Mouse (Mus musculus): ENCODE data around the gene Kcnk4. TPM values are rescaled to one million over a fixed set of nuclear protein-coding genes. Genes with fewer than 3 reads are reported as not detected.

Gene Kcnk4
- polyA plus RNA-seq, 1 experiment from 2014 or later: 0.85 TPM

DNA sequence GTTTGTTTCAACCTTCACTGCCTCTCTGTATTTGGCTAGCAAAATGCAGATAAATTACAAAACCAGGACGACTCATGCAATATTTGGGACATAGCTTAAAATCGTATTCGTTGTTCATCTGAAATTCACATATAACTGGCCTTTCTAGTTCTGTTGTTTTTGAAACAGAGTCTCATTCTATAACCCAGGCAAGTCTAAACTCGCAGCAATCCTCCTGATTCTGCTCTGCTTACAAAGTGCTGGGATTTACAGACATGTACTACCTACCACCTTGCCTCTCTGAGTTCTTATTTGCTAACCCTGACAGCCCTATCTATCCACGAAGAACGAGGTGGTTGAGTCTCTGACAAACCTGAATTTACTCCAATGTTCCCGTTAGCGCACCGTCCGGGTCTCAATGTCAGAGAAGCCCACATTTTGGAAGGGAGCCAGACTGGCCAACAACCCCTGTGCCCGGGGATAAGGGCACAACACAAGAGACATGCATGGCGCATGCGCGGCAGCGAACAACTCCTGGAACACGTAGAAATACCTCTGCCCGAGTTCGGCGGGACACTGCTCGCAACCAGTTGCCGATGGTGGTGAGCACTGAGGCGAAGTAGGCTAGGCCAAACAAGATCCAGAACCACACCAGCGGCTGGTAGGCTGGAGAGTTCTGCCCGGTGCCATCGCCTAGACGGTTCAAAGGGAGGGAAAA is 7.6 kb downstream of the Kcnk4 start:
- ATAC-seq (ENCODE audit: low FRiP score, low read depth): no peak
- Histone ChIP-seq H3K4me2 (replicated peaks) (peak overlapping the region; percentile 54), H3K9ac (peak overlapping the region; percentile 45; the same call in 1 of the 2 replicates), H3K9me3 (no peaks in the 10 kb centered on the region), H3K4me3 (peak overlapping the region; percentile 31), H3K4me1 (peaks cover 31% of the 10 kb centered on the region), H3K27me3 (peaks cover 92% of the 10 kb centered on the region), H3K36me3 (no peaks in the 10 kb centered on the region), H3K27ac (no peak overlapping the region)
- 12% methylated on average over 26 of the region's 26 CpGs for WGBS

DNA sequence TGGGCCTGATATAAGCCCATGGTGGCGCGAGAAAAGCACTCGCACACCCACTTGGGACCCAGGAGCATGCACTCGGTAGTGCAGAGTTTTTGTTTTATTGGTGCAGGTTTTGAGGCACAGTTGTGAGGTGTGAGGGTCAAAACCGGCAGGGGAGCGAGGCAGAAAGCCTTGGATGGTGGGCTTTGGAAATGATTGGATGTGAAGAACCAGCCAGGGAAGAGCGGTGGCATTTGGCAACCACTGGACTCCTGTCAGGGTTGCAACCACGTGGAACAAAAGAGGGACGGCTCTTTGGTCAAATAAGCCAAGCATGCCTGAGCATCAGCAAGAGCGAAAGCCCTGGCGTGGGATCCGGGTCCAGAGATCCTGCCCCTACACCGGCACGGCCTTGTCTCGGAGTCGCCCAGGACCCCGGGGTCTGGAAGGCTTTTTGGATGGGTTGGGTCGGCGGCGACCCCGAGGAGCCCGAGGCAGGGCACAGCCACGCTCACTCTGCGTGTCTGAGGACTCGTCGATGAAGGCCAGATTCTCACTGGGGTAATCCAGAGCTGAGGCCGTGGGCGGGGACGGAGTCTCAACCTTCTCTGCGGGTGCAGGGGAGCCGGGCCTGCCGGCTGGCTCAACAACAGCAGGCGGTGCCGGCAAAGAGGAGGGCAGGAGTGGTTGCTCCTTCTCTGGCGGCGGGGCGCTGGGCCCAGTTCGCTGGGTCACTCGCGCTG is 8.5 kb downstream of the Kcnk4 start:
- peaks cover 82% of the 10 kb centered on the region for H3K27me3 ChIP-seq

DNA sequence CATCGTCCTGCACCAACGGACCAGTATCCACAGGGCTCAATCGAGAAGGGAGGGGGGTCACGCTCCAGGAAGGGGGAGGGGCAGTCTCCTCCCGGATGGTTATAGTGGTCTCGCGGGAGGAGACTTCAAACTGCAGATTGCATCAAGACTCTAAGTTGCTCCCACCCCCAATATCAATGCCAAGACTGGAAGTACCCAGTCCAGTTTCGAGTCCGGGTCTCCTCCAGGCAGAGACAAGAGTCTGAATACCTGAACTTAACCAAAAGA is 9.1 kb downstream of the Kcnk4 start, which contains the start of gene Catsperz:
Gene Catsperz (minus strand): TSS at position 74 of the 267 bp plus-strand sequence.
- Histone ChIP-seq H3K27me3 (peaks cover 77% of the 10 kb centered on the region), H3K27ac (no peak within 1 kb of the TSS), H3K9me3 (no peaks in the 10 kb centered on the region), H3K9ac (peak within 1 kb of the TSS; percentile 36), H3K36me3 (no peaks in the 10 kb centered on the region), H3K4me1 (peaks cover 40% of the 10 kb centered on the region), H3K4me3 (peak within 1 kb of the TSS; percentile 30), H3K4me2 (replicated peaks) (peak within 1 kb of the TSS; percentile 48)
- WGBS: 2% methylated on average over 9 of the region's 9 CpGs
- no peak for ATAC-seq (ENCODE audit: low FRiP score, low read depth)

More for the DNA sequence above, 8.5 kb downstream of the Kcnk4 start:
- H3K4me3 ChIP-seq: peak overlapping the region; percentile 30
- peaks cover 35% of the 10 kb centered on the region for H3K4me1 ChIP-seq
- no peak overlapping the region for H3K27ac ChIP-seq
- H3K9me3 ChIP-seq: no peaks in the 10 kb centered on the region
- no peak for ATAC-seq (ENCODE audit: low FRiP score, low read depth)
- WGBS: 8% methylated on average over 40 of the region's 40 CpGs
- no peak overlapping the region; the same call in 1 of the 2 replicates for H3K9ac ChIP-seq
- H3K4me2 ChIP-seq (replicated peaks): peak overlapping the region; percentile 48
- no peaks in the 10 kb centered on the region for H3K36me3 ChIP-seq

DNA sequence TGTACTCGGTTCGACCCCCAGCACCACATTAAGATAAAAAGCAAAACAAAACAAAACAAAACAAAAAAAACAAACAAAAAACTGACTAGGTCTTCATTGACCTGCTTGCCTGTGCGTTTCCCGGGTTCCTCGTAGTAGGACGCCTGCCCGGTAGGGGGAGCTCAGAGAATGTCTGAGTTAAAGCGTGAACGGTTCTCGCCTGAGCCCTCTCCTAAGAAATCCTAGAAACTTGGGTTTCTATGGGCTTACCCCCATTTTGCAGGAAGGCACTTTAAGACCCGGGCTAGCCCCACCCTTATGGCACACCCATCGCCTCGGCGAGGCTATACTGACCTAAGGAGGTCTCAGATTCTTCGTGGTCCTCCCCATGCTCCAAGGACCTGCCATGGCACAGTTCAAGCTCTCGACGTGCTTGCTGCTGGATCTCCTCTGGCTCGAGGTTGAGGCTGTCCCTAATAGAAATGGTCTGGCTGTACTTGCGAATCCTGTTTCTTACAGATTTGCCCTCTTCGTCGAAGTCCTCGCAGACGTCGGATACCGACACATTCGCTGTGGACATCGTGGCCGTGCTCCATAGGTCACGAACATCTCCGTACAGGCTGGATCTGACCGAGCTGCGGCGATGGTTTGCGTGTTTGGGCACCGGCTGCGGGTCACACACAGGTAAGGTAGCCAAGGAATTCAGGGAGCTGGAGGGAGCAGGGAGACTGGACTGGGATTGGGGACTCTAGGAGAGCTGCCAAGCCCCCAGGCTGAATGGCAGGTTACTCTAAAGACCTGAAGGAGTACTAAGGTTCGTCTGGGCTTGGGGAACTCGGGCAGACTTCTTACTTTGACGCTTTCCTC is 9.6 kb downstream of the Kcnk4 start:
- H3K9me3 ChIP-seq: no peaks in the 10 kb centered on the region
- peaks cover 72% of the 10 kb centered on the region for H3K27me3 ChIP-seq
- no peak for ATAC-seq (ENCODE audit: low FRiP score, low read depth)
- no peak overlapping the region for H3K27ac ChIP-seq
- H3K4me2 ChIP-seq (replicated peaks): peak overlapping the region; percentile 48
- H3K36me3 ChIP-seq: no peaks in the 10 kb centered on the region
- H3K4me3 ChIP-seq: peak overlapping the region; percentile 30
- 4% methylated on average over 39 of the region's 39 CpGs for WGBS
- peaks cover 43% of the 10 kb centered on the region for H3K4me1 ChIP-seq
- H3K9ac ChIP-seq: peak overlapping the region; percentile 36

DNA sequence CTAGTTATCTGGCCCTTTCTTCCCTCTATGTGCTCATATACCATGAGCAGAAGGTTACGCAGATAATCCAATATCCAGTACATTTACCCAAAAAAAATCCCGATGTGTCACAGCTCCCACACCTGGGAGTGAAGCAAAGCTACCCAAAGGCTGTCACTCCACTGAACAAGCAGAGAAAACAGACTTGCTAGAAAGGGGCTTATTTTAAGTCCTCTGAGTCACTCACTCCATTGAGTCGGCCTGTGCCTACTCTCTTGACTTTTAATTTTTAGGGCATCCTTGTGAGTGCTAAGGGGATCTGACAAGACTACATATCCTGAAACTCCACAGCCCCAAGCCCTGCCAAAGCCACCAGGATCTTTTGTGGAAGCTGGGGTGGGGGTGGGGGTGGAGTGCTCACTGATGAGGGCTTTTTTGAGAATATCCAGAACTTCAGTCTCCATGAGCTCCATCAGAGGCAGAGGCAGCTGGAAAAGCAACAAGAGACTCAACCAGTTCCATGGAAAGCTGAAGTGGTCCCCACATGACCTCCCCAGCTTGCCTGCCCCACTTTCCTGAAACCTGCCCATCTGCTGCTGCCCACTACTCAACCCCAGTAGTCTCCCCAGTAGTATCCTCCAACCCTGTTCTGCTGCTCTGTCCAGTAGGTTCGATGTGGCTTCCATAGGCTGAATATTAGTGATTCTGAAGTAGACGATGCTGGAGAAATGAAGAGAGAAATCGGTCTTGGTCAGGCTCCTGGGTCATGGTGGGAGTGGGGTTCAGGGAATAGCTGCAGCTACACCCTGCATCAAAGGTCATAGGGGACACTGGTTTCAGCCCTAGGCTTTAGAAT is 11.2 kb downstream of the Kcnk4 start:
- Histone ChIP-seq H3K9me3 (no peaks in the 10 kb centered on the region), H3K4me2 (replicated peaks) (peak overlapping the region; percentile 92), H3K9ac (no peak overlapping the region), H3K4me3 (peak overlapping the region; percentile 78; the same call in 1 of the 2 replicates), H3K27ac (no peak overlapping the region), H3K4me1 (peaks cover 43% of the 10 kb centered on the region), H3K36me3 (no peaks in the 10 kb centered on the region), H3K27me3 (peaks cover 57% of the 10 kb centered on the region)
- 61% methylated on average over 6 of the region's 6 CpGs for WGBS
- ATAC-seq (ENCODE audit: low FRiP score, low read depth): no peak

DNA sequence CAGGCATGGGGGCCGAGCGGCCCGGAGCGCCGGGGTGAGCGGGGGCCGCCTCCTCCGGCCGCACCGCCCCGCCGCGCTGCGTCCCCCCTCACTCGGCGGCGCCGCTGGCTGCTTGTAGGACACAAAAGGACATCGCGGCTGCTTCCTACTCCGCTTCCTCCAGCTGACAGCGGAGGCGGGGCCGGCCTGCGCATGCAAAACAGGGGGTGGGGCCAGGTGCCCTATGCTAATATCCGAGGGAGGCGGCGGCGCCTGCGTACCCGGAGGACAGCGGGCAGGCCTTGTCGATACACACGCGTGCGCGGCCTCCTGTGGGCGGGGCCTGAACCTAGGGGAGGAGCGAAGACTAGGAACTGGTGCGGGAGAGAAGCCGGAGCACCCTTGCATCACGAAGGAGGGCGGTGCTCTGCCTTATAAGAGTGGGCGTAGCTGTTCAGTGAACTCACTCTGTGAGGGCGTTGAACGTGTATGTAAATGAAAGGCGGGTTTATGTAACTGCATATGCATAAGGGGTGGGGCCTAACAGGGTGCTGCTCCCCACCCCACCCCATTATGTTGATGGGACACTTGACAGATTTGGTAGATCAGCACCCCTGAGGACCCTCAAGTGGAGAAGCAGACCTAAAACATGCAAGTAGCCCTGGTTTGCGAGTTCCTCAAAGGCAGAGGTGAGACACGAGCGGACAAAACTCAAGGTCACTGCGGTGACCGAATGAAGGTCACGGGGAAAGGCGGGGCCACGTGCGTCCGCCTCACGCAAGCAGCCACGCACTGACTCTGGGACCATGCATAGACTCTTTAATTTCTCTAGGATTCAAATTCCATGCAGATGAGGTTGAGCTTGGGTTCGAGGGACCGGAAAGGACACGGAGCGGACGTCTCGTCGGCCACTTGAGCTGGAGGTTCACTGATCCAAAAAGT is 12.4 kb downstream of the Kcnk4 start, which contains the start of gene Esrra:
Gene Esrra (minus strand): TSS at position 167 of the 921 bp plus-strand sequence.
- Histone ChIP-seq H3K9ac (peak within 1 kb of the TSS; percentile 74), H3K36me3 (no peaks in the 10 kb centered on the region), H3K4me3 (peak within 1 kb of the TSS; percentile 78), H3K27me3 (peaks cover 45% of the 10 kb centered on the region), H3K4me1 (peaks cover 39% of the 10 kb centered on the region), H3K27ac (peak within 1 kb of the TSS; percentile 22; the same call in 1 of the 2 replicates), H3K9me3 (no peaks in the 10 kb centered on the region), H3K4me2 (replicated peaks) (peak within 1 kb of the TSS; percentile 92)
- ATAC-seq (ENCODE audit: low FRiP score, low read depth): peak; percentile 94
- WGBS: under 1% methylated on average over 58 of the region's 66 CpGs

DNA sequence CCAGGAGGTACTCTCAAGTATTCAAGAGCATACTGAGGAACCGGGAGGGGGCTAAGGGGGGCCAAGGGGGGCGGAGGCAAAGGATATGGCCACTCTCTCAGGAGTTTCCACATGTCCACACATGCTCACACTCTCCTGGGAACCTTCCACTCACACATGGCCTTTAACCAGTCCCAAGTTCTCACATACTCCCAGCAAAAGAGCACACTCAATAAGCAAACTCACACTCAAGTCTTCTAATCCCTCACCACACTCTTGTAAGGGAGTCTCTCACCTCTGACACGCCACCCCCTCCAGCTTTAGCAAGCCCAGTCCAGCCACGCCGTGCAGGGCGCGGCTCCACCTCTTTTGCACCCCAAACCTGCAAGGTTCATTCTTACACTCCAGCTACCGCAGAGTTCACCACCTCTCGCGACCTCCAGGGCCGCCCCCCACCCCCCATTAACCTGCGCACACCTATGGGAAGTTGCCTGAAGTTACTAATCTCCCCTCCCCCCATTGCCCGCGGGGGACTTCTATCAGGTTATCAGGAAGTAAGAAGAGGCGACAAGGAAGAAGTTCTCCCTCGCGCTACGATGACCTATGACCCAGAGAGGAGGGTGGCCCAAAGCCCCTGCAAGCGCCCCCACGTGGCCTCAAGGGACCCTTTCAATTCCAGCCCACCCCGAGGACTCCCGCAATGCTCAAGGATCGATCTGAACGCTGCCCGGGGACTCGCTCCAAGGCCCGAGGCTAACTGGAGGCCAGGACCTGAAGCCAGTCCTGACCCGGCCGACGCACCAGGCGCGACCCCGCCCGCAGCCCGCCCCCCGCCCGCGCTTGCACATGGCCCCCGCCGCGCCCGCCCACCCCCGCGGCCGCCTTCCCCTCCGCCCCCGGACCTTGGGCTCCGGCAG is 13.3 kb downstream of the Kcnk4 start:
- H3K27ac ChIP-seq: peak overlapping the region; percentile 22; the same call in 1 of the 2 replicates
- peak overlapping the region; percentile 74 for H3K9ac ChIP-seq
- H3K36me3 ChIP-seq: no peaks in the 10 kb centered on the region

DNA sequence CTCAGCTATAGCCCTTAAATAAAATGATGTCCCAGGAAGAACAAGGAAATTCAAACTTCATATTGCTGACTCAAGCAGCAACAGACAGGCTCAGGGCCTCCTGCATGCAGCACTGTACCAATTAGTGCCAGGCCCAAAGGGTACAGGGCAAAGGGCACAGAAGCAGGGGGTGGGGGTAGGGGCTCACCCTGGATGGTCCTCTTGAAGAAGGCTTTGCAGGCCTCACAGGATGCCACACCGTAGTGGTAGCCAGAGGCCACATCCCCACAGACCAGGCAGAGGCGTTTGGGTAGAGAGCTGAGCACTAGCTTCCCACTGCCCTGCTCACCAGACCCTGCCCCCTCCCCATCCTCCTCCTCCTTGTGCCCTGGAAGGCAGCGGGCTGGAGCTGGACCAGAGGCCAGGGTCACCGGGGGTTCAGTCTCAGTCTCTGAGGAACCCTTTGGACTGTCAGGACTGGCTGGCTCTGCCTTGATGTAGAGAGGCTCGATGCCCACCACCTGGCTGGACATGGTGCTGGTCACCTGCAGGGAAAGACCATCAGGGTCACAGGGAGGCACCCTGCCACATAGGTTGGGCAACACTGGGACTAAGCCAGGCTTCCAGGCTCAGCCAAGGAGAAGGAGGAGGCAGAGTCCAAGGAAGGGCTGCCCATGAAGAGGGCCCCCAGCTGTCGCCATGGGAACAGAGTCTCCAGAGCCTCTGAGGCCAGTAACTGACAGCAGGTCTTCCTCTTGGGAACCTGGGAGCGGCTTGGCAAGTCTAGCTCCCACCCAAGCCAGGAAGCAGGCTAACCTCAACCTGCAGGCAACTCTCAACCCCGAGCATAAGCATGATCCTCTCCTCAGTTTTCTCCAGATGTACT is 14.2 kb downstream of the Kcnk4 start:
- Histone ChIP-seq H3K4me2 (replicated peaks) (peak overlapping the region; percentile 92), H3K4me1 (peaks cover 24% of the 10 kb centered on the region), H3K9me3 (no peaks in the 10 kb centered on the region), H3K9ac (peak overlapping the region; percentile 74), H3K36me3 (no peaks in the 10 kb centered on the region), H3K27ac (no peak overlapping the region), H3K27me3 (peaks cover 27% of the 10 kb centered on the region), H3K4me3 (peak overlapping the region; percentile 78)
- WGBS: 53% methylated on average over 7 of the region's 8 CpGs
- no peak for ATAC-seq (ENCODE audit: low FRiP score, low read depth)

More for the DNA sequence above, 13.3 kb downstream of the Kcnk4 start:
- H3K27me3 ChIP-seq: peaks cover 36% of the 10 kb centered on the region
- peaks cover 33% of the 10 kb centered on the region for H3K4me1 ChIP-seq
- H3K4me3 ChIP-seq: peak overlapping the region; percentile 78
- no peak for ATAC-seq (ENCODE audit: low FRiP score, low read depth)
- H3K4me2 ChIP-seq (replicated peaks): peak overlapping the region; percentile 92
- 2% methylated on average over 47 of the region's 48 CpGs for WGBS
- no peaks in the 10 kb centered on the region for H3K9me3 ChIP-seq

DNA sequence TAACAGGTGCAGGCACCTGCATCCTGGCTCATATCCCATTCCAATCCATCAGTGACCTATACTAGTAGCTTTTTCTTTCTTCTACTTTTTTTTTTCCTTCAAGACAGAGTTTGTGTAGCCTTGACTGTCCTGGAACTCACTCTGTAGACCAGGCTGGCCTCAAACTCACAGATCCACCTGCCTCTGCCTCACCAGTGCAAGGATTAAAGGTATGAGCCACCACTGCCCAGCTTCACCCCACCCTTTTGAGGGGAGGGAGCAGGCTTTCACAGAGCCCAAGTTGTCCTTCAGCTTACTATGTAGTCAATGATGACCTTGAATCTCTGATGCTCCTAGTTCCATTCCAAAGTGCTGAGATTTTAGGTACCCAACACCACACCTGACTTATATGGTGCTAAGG is 14.9 kb downstream of the Kcnk4 start:
- Histone ChIP-seq H3K9me3 (no peaks in the 10 kb centered on the region), H3K36me3 (0 out of 2 replicates have a peak, but pooled peaks cover 2% of the 10 kb centered on the region), H3K4me2 (replicated peaks) (no peak overlapping the region), H3K4me3 (no peak overlapping the region), H3K27ac (no peak overlapping the region), H3K27me3 (peaks cover 20% of the 10 kb centered on the region), H3K4me1 (peaks cover 19% of the 10 kb centered on the region), H3K9ac (no peak overlapping the region)
- no peak for ATAC-seq (ENCODE audit: low FRiP score, low read depth)

Measured in limb, embryonic 13.5 days (tissue).